Mouse (Mus musculus): Measurements from ENCODE around the gene Rfx6. TPM values are rescaled to one million over a fixed set of nuclear protein-coding genes. Genes with fewer than 3 reads are reported as not detected.

Rfx6 gene
- not detected in 2 replicates for polyA plus RNA-seq (2012; rRNA removed; ENCODE audit: low replicate concordance)

DNA sequence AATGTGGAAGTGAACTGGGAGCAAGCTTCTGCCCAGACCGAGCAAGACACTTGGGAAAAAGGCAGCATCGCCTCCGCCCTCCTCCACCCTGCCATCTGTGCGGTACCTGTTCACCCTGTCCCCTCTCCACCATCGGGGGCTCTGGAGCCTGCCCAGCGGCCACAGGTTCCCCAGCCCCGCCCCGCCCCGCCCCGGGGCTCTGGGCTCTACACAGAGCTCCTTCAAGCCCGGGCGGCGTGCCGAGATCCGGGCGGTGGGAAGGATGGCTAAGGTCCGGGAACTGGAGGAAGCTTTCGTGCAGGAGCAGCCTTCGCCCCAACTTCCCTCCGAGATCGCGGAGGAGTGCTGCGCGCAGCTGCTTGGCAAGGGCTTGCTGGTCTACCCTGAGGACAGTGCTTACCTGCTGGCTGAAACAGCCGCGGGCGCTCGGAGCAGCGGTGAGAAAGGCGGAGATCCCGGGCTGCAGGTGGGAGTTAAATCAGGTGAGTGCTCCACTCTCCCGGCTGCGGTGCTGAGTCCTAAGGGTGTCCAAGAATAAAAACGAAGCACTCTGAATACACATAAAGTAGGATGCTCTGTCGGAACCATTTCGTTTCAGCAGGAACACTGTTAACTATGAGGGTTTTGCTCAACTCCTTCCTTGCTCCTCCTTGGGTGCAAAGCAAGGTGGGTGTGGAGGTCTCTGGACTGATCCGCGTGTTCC is at the start of gene Rfx6:
Rfx6 (plus strand) TSS at position 209 of the 703 bp plus-strand sequence.

DNA sequence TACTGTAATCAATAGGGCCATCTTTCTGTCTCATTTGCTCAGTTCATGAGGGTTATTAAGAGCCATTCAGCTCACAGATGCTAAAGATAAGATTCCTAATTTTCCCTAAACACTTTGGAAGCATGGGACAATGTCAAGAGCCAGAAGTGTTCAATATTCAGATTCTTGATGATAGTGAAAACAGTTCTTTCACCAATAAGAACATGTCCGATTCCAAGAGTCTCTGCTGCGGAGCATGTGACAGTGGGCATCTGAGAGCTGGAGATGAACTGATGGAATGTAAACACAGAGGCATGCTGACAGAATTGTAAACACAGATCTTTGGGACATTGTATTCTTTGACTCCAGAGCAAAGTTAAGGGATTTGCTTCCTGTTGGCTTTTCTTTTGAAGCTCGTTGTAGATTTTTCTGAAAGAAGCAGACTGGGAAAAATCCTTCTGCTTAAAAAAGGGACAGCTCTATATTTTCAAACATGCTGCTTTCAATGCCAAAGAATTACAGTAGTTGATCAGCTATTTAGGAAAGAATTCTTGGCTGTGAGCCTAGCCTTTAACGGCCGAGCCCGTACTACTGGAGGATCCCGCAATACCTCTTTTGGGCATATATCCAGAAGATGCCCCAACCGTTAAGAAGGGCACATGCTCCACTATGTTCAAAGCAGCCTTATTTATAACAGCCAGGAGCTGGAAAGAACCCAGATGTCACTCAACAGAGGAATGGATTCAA is 46.0 kb upstream of the Rfx6 start, which contains the start of gene Gprc6a:
Gprc6a (minus strand) TSS at position 51 of the 726 bp plus-strand sequence.

Other genes starting within 250 kb of the Rfx6 start
- 7.0 and 16.5 TPM in 2 replicates for gene Gm49339, start 197.1 kb upstream of the Rfx6 start, polyA plus RNA-seq (2012; rRNA removed; ENCODE audit: low replicate concordance)
- gene Lilr4b, start 197.1 kb upstream of the Rfx6 start, polyA plus RNA-seq (2012; rRNA removed; ENCODE audit: low replicate concordance), result 4.2 and 14.8 TPM in 2 replicates
- 3.2 and 12.1 TPM in 2 replicates for gene Lilrb4a, start 186.8 kb upstream of the Rfx6 start, polyA plus RNA-seq (2012; rRNA removed; ENCODE audit: low replicate concordance)
- gene Fam162b, start 87.2 kb upstream of the Rfx6 start, polyA plus RNA-seq (2012; rRNA removed; ENCODE audit: low replicate concordance), result not detected in 2 replicates
- not detected in 2 replicates for gene Gprc6a, start 46.3 kb upstream of the Rfx6 start, polyA plus RNA-seq (2012; rRNA removed; ENCODE audit: low replicate concordance)

Measured in mammary gland, adult 2 months (tissue).